17 mouse cellular contexts compared by ENCODE assay signal in the genomic region with DNA sequence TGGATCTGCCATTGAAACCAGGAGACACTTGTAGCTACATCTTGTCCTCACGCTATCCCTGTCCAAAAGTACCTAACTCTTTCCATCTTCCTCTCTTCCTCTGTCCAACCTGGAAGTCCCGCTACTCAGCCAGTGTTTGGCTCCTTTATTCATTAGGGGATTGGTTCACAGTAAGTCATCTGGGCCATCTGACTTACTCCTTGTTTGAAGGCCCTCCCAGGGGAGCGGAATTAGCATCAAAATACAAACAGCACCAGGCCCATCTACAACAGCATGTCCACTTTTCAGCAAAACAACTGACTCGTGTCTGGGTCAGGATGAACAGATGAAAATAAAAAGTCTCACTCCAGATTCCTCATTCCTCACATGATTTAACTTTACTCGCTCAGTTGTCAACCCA.
DNase-seq lines count a peak whose midpoint lies in the region.
"Had no signal": no experiment of that assay in that cellular context is flagged by ENCODE, and none has a peak within 500 bp of the region (broad histone marks: within the 10 kb centered on the region; RNA-seq: fewer than 3 reads in every experiment).

No protein-coding gene starts in this region.

- DNase-seq in ES-CJ7 (ENCODE audit: low read depth, low spot score) (peak; percentile 72), R1 (ENCODE audit: low read depth, low spot score) (peak; percentile 86), ZHBTc4 (ENCODE audit: low read depth, low spot score) (peak; percentile 71), liver (no peak)
- no peak for DNase-seq in urinary bladder, adult 2 months (ENCODE audit: low spot score)
- no peak for DNase-seq in embryo, embryonic 9.5 days (ENCODE audit: extremely low spot score)
- DNase-seq in testis, postnatal 14 days (ENCODE audit: low spot score): no peak
- DNase-seq: adrenal gland, adult 2 months; adrenal gland, postnatal 10 days; adrenal gland, postnatal 25 days; cerebellum, adult 11 months; cerebellum, adult 18-20 months; cerebellum, adult 8-10 months; cerebellum, adult 9-11 months; cerebellum, postnatal 14 days; cerebellum, postnatal 36 days; embryo, embryonic 11 days had no signal

Comparison
In these comparisons a context has a peak if more than half of its experiments do, and no peak if none do; other contexts are left out.
1. DNase-seq: peak in ES-CJ7 (single experiment), R1 (single experiment) and ZHBTc4 (single experiment); none in urinary bladder, adult 2 months (single experiment), embryo, embryonic 9.5 days (single experiment), liver (single experiment) and testis, postnatal 14 days (single experiment).